ENCODE assay signal across 13 mouse cellular contexts in genomic region chr9:56562440-56562839, GRCm38 (mm10).
"Had no signal": no experiment of that assay in that cellular context is flagged by ENCODE, and none has a peak within 500 bp of the region (broad histone marks: within the 10 kb centered on the region; RNA-seq: fewer than 3 reads in every experiment).

No protein-coding gene starts in this region.

- DNase-seq: kidney, postnatal 10 days; kidney, postnatal 4 days; left cerebral cortex, postnatal 4 days; lung, adult 2 months; lung, postnatal 36 days; right cerebral cortex, postnatal 4 days; thymus, postnatal 14 days had no signal

- ATAC-seq: lung, postnatal 0 days; midbrain, embryonic 13.5 days had no signal

- H3K4me2 ChIP-seq: limb, embryonic 13.5 days; midbrain, embryonic 13.5 days; neural tube, embryonic 15.5 days had no signal

- H3K27me3 ChIP-seq: midbrain, embryonic 13.5 days; neural tube, embryonic 15.5 days had no signal

- H3K4me3 ChIP-seq: limb, embryonic 13.5 days; midbrain, embryonic 13.5 days; myocyte; neural tube, embryonic 15.5 days had no signal

- H3K36me3 ChIP-seq: limb, embryonic 13.5 days; midbrain, embryonic 13.5 days; neural tube, embryonic 15.5 days had no signal

- H3K9ac ChIP-seq: limb, embryonic 13.5 days; liver, embryonic 14.5 days; midbrain, embryonic 13.5 days; neural tube, embryonic 15.5 days had no signal

- H3K27ac ChIP-seq: limb, embryonic 13.5 days; liver, embryonic 14.5 days; midbrain, embryonic 13.5 days; neural tube, embryonic 15.5 days had no signal

- H3K9me3 ChIP-seq: limb, embryonic 13.5 days; midbrain, embryonic 13.5 days; neural tube, embryonic 15.5 days had no signal
